Mouse (Mus musculus): ENCODE data around the gene Cpvl.

Cpvl gene

GRCm38 (mm10) chr6:53978571-53978970 lies at the start of gene Cpvl:
TSS of gene Cpvl (minus strand) at chr6:53978671.
- no peak for DNase-seq

GRCm38 (mm10) chr6:54023846-54024245 lies 45.4 kb upstream of the Cpvl start:
- no peak for DNase-seq

GRCm38 (mm10) chr6:54021123-54021789 lies 42.8 kb upstream of the Cpvl start:
- DNase-seq, result no peak

DNA sequence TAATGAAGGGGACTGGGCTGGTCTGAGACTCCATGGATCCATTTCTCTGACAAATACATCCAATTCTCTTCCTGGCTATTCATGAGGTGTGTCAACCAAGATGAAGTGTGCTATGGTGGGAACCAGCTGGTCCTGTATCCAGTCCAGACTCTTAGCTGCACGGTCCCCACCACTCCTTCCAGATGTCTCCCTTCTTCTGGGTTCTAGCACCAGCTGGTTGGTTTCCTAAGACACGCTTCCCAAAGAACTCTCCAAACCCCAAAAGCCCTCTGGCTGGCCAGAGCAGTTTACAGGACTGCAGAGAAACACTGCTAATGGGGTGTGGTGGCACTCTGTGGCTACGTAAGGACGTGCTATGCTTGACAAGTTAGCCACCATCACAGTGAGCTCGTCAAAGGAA lies 40.4 kb upstream of the Cpvl start:
- DNase-seq, result no peak

DNA sequence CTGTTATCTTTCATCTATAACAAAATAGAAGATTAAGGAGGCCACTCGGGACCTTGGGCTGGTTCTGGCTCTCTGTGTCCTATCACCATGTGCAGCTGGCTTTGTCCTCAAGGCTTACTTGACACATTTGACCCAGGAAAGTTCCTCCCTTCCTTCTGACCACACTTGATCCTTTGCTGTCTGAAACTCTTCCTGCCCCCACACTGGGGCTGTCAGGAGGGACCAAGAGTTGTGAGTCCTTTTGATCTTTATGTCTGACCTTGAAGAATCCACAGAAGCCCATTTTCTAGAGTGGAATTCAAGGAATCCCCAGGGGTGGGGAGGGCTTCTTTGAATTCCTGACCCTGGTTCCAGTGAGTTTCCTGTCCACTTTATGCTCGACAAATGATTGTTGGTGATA lies 39.6 kb upstream of the Cpvl start:
- no peak for DNase-seq

DNA sequence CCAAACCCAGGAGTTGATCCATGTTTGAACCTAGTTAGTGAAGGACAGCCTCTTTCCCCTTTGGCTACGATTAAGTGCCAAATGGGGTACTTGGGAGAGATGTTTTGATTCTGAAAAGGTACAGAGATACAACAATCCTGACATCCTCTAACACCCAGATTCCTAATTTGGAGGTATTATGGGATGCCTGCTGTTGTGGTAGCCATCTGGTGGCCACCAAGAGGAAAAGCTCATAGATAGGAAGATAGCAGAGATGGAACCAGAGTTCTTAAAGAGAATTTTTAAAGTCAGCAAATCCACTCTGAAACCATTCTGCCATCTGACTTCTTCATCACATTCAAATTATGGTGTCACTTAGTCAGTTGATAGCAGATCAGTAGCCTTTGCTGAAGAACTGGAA lies 33.7 kb upstream of the Cpvl start:
- no peak for DNase-seq

DNA sequence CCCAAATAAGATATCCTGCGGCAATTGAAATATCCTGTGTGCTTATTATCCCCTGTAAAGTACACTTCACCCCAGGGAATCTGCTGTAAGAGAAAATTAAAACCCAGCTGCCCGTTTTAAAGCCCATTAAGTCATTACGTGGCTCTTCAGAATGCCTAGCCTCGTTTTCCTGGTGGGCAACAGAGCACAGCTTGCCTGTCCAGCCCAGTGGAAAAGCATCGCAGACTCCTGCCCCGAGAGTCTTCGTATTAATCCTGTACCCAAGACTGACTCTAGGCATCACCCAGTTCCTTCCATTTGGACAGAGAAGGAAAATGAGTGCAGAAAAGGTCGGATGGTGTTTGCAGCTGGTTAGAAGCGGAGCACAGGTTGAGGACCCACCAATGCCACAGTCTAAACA lies 31.9 kb upstream of the Cpvl start:
- DNase-seq, result no peak

DNA sequence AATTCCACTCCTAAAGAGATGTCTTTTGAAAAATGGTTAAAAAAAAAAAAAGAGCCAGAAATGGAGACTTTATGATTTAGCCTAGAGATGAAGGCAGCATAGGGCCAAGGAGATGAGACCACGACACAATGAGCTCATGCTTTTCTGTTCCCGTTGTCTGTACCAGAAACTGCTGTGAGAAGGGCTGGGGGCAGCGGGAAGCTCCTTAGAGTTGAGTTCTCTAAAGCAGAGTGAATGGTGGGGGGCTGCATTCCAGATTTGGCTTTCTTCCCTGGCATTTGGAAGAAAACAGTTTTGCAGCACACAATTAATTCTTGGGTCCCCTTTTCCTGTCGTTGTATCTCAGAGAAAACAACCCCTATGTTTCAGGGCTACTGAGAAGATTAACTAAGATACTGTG lies 30.8 kb upstream of the Cpvl start:
- DNase-seq, result no peak

DNA sequence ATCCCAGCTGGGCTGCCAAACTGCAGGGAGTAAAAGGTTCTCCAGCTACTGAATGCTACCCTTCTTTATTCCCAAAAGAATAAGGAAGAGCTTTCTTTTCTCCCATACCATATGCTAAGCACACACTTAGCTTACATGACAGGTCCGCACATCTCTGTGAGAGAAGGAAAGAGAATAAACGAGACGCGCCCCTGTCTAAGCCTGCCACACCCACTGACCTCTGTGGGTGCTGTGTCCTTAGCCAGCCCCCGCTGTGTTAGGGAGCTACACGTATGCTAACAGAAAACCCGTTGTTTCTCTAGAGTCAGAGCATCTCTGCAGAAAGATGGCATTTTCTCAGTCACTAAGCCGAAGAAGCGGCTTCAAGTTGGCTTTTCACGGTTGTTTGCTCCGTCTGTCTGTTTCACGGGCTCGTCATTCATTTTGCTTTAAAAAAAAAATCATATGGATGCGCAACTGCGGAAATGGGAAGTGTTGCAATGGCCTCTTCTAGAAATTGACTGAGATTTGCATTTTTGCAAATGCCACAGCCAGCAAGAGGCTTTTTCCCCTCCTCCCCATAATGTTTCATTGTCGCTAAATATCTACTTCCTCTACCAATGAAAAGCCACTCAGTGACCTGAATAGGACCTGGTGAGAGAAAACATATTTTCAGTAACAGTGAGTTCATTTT lies 30.1 kb upstream of the Cpvl start:
- no peak for DNase-seq

- no peak for DNase-seq
Measured at GRCm38 (mm10) chr6:54005302-54005701, 26.8 kb upstream of the Cpvl start.

DNA sequence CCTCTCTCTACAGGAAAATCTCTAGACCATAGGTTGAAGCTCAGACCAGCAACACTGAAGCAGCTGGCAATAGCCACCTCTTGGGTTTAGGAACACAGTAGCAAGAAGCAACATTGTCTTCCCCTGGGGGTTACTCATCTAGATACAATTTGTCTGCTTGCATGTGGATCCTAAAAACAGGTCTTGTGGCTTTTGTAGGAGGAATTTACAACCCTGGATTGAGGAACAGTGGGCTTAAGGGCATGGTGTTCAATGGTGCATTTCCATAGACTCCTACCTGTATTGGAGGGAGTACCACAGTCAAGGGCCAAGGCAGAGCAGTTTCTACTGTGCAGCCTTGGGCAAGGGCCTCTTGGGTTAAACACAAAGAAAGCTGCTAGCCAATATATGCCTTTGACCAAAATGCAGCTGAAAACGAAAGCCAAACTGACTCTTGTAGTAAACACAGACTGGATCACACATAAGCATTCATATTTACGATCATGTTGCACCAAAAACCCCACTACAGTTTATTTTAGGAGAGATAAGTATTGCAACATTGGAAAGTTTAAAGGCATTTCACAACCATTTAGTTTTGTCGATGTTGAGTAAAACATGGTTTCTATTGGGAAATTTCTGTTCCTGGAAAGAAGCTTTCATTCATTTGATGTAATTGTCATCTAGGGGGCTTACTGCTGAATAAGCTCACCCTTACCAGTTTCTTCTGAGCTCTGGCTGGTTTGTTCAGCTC lies 17.9 kb upstream of the Cpvl start:
- DNase-seq, result no peak

DNA sequence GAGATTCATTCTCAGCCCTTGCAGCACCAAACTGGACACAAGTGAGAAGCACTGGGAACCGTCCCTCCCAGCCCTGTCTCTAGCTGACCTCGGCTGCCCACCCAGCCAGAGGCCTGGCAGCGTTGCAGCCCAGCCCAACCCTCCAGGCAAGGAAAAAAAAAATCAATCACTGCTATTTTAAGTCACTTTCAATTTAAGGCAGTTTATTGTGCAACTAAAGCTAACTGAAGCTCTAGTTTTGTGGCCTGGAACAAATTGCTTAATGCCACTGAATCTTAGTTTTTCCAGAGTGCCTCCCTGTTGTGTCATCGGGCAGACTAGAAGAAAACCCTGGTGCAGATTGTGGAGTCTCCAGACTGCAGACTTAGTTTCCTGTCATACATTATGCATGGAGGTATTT lies 17.0 kb upstream of the Cpvl start:
- DNase-seq, result no peak

- no peak for DNase-seq
Measured at GRCm38 (mm10) chr6:53992386-53992785, 13.9 kb upstream of the Cpvl start.

DNA sequence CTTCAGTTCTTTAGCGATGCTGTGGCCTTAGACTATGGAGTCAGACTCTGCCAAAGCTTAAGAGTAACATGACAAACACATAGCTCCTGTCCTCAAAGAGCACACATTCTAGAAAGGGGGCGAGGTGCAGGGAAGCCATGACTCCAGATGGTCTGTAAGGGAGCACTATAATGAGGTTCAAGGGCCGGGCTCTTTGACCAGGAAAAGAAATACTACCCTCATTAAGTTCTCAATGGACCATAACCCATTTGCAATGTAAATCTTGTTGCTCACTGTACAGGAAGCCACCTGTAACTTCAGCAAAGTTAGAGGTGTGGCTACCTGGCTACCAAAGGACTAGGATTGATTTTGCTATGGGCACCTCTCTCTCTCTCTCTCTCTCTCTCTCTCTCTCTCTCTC lies 8.8 kb upstream of the Cpvl start:
- no peak for DNase-seq

- no peak for DNase-seq
Measured at GRCm38 (mm10) chr6:53986273-53986985, 8.0 kb upstream of the Cpvl start.

DNA sequence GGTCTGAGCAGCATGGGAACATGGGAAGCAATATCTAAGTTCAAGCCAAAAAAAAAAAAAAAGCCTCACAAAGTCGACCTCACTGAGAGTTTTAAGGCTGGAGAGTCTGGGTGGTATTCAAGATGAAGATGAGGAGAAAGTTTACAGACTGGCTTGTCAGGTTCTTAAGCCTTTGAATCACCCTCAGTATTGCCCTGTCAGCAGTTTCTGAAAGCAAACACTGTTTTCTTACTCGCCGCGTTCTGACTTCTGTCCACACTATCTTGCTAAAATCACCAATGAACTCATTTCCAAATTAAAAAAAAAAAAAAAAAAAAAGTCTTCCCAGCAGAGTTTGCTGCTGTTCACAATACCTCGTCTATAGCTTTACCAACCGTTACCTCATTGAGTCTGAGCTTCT lies 5.3 kb upstream of the Cpvl start:
- DNase-seq, result no peak

GRCm38 (mm10) chr6:53982612-53983011 lies 4.1 kb upstream of the Cpvl start:
- no peak for DNase-seq

GRCm38 (mm10) chr6:53982047-53982600 lies 3.7 kb upstream of the Cpvl start:
- no peak for DNase-seq

GRCm38 (mm10) chr6:53980817-53981480 lies 2.5 kb upstream of the Cpvl start:
- DNase-seq, result no peak

- no peak for DNase-seq
Measured at GRCm38 (mm10) chr6:53974040-53974439, 4.4 kb downstream of the Cpvl start.

DNA sequence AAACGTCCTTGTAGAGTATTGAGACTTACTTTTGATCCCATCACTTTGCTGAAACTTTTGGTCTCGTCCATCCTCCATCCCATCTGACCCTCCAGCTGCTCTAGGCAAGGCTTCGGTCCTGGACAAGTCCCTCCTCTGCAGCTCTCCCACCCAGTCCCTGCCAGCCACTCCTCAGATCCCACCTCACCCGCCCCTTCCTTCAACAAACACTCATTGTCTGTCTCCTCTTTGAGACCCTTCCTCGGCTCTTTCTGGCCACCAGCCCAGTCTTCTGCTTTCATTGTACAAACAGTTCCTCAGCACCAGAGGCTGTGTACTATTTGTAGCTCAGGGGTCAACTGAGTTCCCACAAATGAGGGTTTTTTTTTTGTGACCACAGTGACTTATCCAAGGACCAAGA lies 5.0 kb downstream of the Cpvl start:
- DNase-seq, result no peak

DNA sequence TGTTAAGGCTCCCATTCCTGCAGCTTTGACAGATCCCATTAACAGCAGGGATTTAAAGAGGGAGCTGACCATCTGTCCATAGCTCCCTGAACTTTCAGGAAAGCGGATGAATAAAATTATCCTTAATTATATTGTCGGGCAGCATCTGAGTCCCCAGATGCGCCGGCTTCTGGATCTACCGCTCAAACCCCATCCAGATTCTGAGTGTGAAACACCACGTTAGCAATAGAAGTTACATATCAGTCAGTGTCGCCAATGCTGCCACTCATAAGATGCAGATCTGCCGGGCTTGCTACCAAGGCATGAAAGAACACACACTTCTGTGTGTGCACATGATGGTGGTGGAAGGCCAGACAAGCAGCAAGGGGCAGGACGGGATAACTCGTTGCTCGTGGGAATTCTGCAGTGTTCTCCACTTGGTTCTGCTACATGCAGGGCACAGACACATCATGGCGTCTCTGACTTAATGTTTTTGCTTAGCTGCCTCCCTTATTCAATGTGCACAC lies 6.2 kb downstream of the Cpvl start:
- no peak for DNase-seq

DNA sequence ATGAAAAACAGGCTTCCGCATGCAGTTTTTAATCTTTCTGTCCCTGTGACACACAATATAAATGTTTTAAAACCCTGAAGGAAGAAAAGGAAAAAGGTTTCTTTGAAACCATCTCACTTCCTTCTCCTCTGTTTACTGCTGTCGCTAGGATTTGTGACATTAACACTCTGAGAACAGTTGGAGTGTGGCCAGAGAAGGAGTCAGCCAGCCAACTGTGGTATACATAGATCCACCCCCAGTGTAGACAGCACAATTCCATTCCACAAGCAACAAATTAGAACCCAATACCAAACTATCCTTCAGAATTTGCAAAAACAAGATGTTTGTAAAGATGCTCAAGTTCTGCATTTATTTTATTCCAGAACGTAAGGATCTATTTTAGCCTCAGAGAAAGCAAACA lies 6.7 kb downstream of the Cpvl start:
- DNase-seq, result peak; percentile 31
